Mouse (Mus musculus): ENCODE measurements at regions not wholly inside any gene's neighbourhood (a gene's known extent, or its start where the extent isn't known, plus 50 kb on each side); places are given as distances from the start of the nearest gene placed in this dataset.

DNA sequence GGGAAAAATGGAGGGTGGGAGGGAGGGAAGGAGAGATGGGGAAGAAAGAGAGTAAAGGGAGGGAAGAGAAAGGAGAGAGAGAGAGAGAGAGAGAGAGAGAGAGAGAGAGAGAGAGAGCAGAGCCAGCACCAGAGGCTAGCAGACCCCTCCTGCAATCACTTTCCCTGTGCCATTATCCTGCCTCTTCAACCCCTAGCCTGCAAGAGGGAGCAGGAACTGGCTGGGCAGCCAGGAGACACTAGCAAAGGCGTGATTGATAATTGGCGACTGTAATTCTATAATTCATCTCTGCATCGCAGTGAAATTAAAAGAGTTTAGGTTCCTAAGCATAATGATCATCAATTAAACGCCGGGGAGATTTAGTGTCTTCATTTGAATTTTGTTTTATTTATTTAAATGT, 190.1 kb upstream of the 4931429L15Rik start:
- Histone ChIP-seq H3ac (ENCODE audit: control insufficient read depth, insufficient read length) (no peak overlapping the region), H3K27me3 (ENCODE audit: control insufficient read depth, insufficient read depth, insufficient read length) (no peaks in the 10 kb centered on the region), H3K4me2 (ENCODE audit: low read depth) (no peak overlapping the region), H3K79me2 (ENCODE audit: control insufficient read depth, insufficient read depth) (no peaks in the 10 kb centered on the region), H3K36me3 (ENCODE audit: control insufficient read depth, insufficient read depth) (no peaks in the 10 kb centered on the region), H3K4me3 (no peak overlapping the region)
- TF ChIP-seq TCF12 (IDR thresholded peaks at IDR 0.05; ENCODE audit: insufficient read depth, poor library complexity, severe bottlenecking) (no peak), POLR2A (IDR thresholded peaks at IDR 0.05; ENCODE audit: insufficient read length, low read depth) (no peak), E2F4 (IDR thresholded peaks at IDR 0.05; ENCODE audit: insufficient read depth) (no peak), MAX (IDR thresholded peaks at IDR 0.05; ENCODE audit: low read depth) (no peak), POLR2AphosphoS2 (IDR thresholded peaks at IDR 0.05; ENCODE audit: insufficient read length, low read depth) (no peak), MYOD1 (IDR thresholded peaks at IDR 0.05; ENCODE audit: control insufficient read depth in 1 of 3, insufficient read length in 2 of 3, low read depth in 2 of 3) (no peak), MYOG (IDR thresholded peaks at IDR 0.05; ENCODE audit: control insufficient read depth in 1 of 3, insufficient read depth in 1 of 3, insufficient read length in 2 of 3, low read depth in 2 of 3) (no peak), REST (IDR thresholded peaks at IDR 0.05; ENCODE audit: insufficient read depth, insufficient read length) (no peak), USF1 (IDR thresholded peaks at IDR 0.05; ENCODE audit: low read depth) (no peak), TCF3 (IDR thresholded peaks at IDR 0.05; ENCODE audit: insufficient read length, low read depth) (no peak), CEBPB (IDR thresholded peaks at IDR 0.05; ENCODE audit: insufficient read depth, poor library complexity, severe bottlenecking) (no peak), SRF (IDR thresholded peaks at IDR 0.05; ENCODE audit: control insufficient read depth, insufficient read length, low read depth) (no peak)

DNA sequence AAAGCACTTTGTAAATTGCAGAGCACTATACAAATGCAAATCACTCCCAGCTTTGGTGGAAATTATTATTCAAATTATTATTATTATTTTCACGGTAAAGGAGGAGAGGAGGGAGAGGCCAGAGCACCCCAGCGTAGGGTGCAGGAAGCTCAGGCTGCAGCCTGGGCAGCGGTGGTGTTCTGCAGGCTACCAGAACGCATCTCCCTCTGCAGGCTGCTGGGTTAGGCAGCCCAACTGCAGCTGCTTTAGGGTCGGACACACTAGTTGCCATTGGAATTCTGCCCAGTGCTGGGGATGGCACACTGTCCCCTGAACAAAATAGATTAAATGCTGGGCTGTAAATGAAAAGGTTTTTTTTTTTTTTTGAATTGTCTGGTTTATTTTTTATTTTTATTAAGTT, 189.7 kb upstream of the 4931429L15Rik start:
- Histone ChIP-seq H3K36me3 (ENCODE audit: control insufficient read depth, insufficient read depth) (no peaks in the 10 kb centered on the region), H3K4me3 (no peak overlapping the region), H3K79me2 (ENCODE audit: control insufficient read depth, insufficient read depth) (no peaks in the 10 kb centered on the region), H3K4me2 (ENCODE audit: low read depth) (no peak overlapping the region), H3K27me3 (ENCODE audit: control insufficient read depth, insufficient read depth, insufficient read length) (no peaks in the 10 kb centered on the region), H3ac (ENCODE audit: control insufficient read depth, insufficient read length) (no peak overlapping the region)
- no peak for TF ChIP-seq SRF (IDR thresholded peaks at IDR 0.05; ENCODE audit: control insufficient read depth, insufficient read length, low read depth)
- TF ChIP-seq MYOD1 (IDR thresholded peaks at IDR 0.05; ENCODE audit: control insufficient read depth in 1 of 3, insufficient read length in 2 of 3, low read depth in 2 of 3): no peak

DNA sequence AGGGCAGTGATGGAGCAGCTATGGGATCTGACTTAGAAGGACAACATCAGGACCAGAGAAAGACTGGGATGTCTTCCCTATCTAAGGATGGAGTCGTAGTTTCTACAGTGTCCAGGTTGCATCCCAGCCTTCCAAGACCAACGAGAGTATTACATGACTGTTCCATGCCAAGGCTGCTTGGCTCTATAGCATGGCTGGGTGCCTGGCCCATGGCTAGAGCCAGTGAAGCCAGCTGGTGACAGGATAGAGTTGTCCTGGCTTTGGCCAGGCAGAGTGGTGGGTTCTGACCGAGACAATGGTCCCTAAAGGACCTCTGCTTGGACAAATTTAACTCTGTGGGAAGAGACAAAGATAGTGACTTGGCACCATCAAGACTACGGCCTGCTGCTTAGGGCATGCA, 187.2 kb upstream of the 4931429L15Rik start:
- TF ChIP-seq TCF12 (IDR thresholded peaks at IDR 0.05; ENCODE audit: insufficient read depth, poor library complexity, severe bottlenecking): no peak
- no peak for TF ChIP-seq MAX (IDR thresholded peaks at IDR 0.05; ENCODE audit: low read depth)
- no peak for TF ChIP-seq POLR2AphosphoS2 (IDR thresholded peaks at IDR 0.05; ENCODE audit: insufficient read length, low read depth)
- no peak for TF ChIP-seq POLR2A (IDR thresholded peaks at IDR 0.05; ENCODE audit: insufficient read length, low read depth)
- no peak for TF ChIP-seq MYOG (IDR thresholded peaks at IDR 0.05; ENCODE audit: control insufficient read depth in 1 of 3, insufficient read depth in 1 of 3, insufficient read length in 2 of 3, low read depth in 2 of 3)
- TF ChIP-seq CEBPB (IDR thresholded peaks at IDR 0.05; ENCODE audit: insufficient read depth, poor library complexity, severe bottlenecking): no peak
- no peak for TF ChIP-seq USF1 (IDR thresholded peaks at IDR 0.05; ENCODE audit: low read depth)
- TF ChIP-seq E2F4 (IDR thresholded peaks at IDR 0.05; ENCODE audit: insufficient read depth): no peak
- TF ChIP-seq TCF3 (IDR thresholded peaks at IDR 0.05; ENCODE audit: insufficient read length, low read depth): no peak
- no peak for TF ChIP-seq MYOD1 (IDR thresholded peaks at IDR 0.05; ENCODE audit: control insufficient read depth in 1 of 3, insufficient read length in 2 of 3, low read depth in 2 of 3)
- no peak for TF ChIP-seq REST (IDR thresholded peaks at IDR 0.05; ENCODE audit: insufficient read depth, insufficient read length)
- TF ChIP-seq SRF (IDR thresholded peaks at IDR 0.05; ENCODE audit: control insufficient read depth, insufficient read length, low read depth): no peak
- H3K36me3 ChIP-seq (ENCODE audit: control insufficient read depth, insufficient read depth): no peaks in the 10 kb centered on the region
- H3K4me3 ChIP-seq: no peak overlapping the region
- no peaks in the 10 kb centered on the region for H3K79me2 ChIP-seq (ENCODE audit: control insufficient read depth, insufficient read depth)
- no peak overlapping the region for H3K4me2 ChIP-seq (ENCODE audit: low read depth)
- no peaks in the 10 kb centered on the region for H3K27me3 ChIP-seq (ENCODE audit: control insufficient read depth, insufficient read depth, insufficient read length)
- H3ac ChIP-seq (ENCODE audit: control insufficient read depth, insufficient read length): no peak overlapping the region

DNA sequence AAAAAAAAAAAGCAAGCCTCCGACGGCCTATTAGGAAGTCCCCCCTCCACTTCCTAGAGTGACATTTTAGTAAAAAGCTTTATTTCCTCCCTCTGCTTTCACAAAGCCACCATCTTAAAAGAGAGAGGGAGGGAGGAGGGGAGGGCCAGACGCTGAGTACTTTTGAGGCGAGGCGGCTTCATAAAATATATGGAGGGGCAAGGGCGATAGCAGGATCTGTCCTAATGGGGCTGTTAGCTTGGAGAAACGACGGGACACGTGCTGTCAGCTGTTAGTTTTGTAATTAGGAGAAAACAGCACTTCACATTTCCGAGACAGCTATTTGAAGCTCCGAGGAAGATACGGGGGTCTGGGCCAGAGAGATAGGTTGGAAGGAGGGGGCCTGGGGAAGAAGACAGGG, 184.8 kb upstream of the 4931429L15Rik start:
- no peak overlapping the region for H3K4me2 ChIP-seq (ENCODE audit: low read depth)
- H3K27me3 ChIP-seq (ENCODE audit: control insufficient read depth, insufficient read depth, insufficient read length): no peaks in the 10 kb centered on the region
- H3K4me3 ChIP-seq: no peak overlapping the region
- H3ac ChIP-seq (ENCODE audit: control insufficient read depth, insufficient read length): no peak overlapping the region
- no peak for TF ChIP-seq POLR2A (IDR thresholded peaks at IDR 0.05; ENCODE audit: insufficient read length, low read depth)
- no peak for TF ChIP-seq USF1 (IDR thresholded peaks at IDR 0.05; ENCODE audit: low read depth)
- no peak for TF ChIP-seq TCF3 (IDR thresholded peaks at IDR 0.05; ENCODE audit: insufficient read length, low read depth)
- TF ChIP-seq E2F4 (IDR thresholded peaks at IDR 0.05; ENCODE audit: insufficient read depth): no peak
- no peak for TF ChIP-seq MAX (IDR thresholded peaks at IDR 0.05; ENCODE audit: low read depth)
- no peak for TF ChIP-seq REST (IDR thresholded peaks at IDR 0.05; ENCODE audit: insufficient read depth, insufficient read length)
- no peak for TF ChIP-seq MYOD1 (IDR thresholded peaks at IDR 0.05; ENCODE audit: control insufficient read depth in 1 of 3, insufficient read length in 2 of 3, low read depth in 2 of 3)
- no peak for TF ChIP-seq SRF (IDR thresholded peaks at IDR 0.05; ENCODE audit: control insufficient read depth, insufficient read length, low read depth)
- TF ChIP-seq POLR2AphosphoS2 (IDR thresholded peaks at IDR 0.05; ENCODE audit: insufficient read length, low read depth): no peak
- TF ChIP-seq CEBPB (IDR thresholded peaks at IDR 0.05; ENCODE audit: insufficient read depth, poor library complexity, severe bottlenecking): no peak
- TF ChIP-seq TCF12 (IDR thresholded peaks at IDR 0.05; ENCODE audit: insufficient read depth, poor library complexity, severe bottlenecking): no peak
- no peak for TF ChIP-seq MYOG (IDR thresholded peaks at IDR 0.05; ENCODE audit: control insufficient read depth in 1 of 3, insufficient read depth in 1 of 3, insufficient read length in 2 of 3, low read depth in 2 of 3)
- H3K36me3 ChIP-seq (ENCODE audit: control insufficient read depth, insufficient read depth): no peaks in the 10 kb centered on the region
- no peaks in the 10 kb centered on the region for H3K79me2 ChIP-seq (ENCODE audit: control insufficient read depth, insufficient read depth)

DNA sequence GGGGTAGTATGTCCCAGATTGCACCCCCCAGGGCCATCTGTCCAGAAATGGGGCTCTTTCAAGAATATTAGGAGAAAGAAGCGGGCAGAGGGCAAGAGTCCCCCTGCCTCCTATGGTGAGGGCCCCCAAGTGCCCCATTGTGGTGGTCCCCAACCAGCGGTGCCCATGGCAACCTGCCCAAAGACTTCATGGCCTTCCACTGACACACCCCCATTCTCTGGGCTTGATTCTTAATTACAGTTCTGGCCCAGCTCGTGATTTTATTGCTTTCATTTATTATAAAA, 184.3 kb upstream of the 4931429L15Rik start:
- H3ac ChIP-seq (ENCODE audit: control insufficient read depth, insufficient read length): no peak overlapping the region
- H3K4me2 ChIP-seq (ENCODE audit: low read depth): no peak overlapping the region
- H3K36me3 ChIP-seq (ENCODE audit: control insufficient read depth, insufficient read depth): no peaks in the 10 kb centered on the region
- H3K79me2 ChIP-seq (ENCODE audit: control insufficient read depth, insufficient read depth): no peaks in the 10 kb centered on the region
- no peak for TF ChIP-seq REST (IDR thresholded peaks at IDR 0.05; ENCODE audit: insufficient read depth, insufficient read length)
- TF ChIP-seq TCF12 (IDR thresholded peaks at IDR 0.05; ENCODE audit: insufficient read depth, poor library complexity, severe bottlenecking): no peak
- TF ChIP-seq MYOG (IDR thresholded peaks at IDR 0.05; ENCODE audit: control insufficient read depth in 1 of 3, insufficient read depth in 1 of 3, insufficient read length in 2 of 3, low read depth in 2 of 3): no peak
- no peak for TF ChIP-seq CEBPB (IDR thresholded peaks at IDR 0.05; ENCODE audit: insufficient read depth, poor library complexity, severe bottlenecking)
- no peak for TF ChIP-seq MAX (IDR thresholded peaks at IDR 0.05; ENCODE audit: low read depth)
- TF ChIP-seq POLR2A (IDR thresholded peaks at IDR 0.05; ENCODE audit: insufficient read length, low read depth): no peak
- no peak for TF ChIP-seq SRF (IDR thresholded peaks at IDR 0.05; ENCODE audit: control insufficient read depth, insufficient read length, low read depth)
- TF ChIP-seq POLR2AphosphoS2 (IDR thresholded peaks at IDR 0.05; ENCODE audit: insufficient read length, low read depth): no peak
- H3K4me3 ChIP-seq: no peak overlapping the region
- H3K27me3 ChIP-seq (ENCODE audit: control insufficient read depth, insufficient read depth, insufficient read length): no peaks in the 10 kb centered on the region
